Mouse (Mus musculus): ENCODE measurements around the gene Rnase4.

DNA sequence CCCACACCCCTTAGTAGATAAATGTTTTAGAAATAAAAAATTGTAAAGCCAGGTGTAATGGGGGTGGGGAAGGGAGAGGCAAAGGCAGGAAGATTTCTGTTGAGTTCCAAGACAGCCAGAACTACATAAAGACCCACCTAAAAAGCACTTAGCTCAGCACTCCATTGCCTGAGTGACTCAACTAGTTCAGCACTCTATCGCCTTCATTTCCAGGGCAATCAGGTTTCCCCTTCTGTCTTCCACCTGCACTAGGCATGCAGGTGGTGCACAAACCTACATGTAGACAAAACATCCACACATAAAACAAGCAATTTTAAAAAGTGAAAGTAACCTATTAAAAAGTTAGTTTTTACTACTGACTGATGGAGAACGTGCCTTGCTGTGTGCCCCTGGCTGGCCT is 5.8 kb upstream of the Rnase4 start:
- TF ChIP-seq CTCF (conservative IDR thresholded peaks at IDR 0.05; ENCODE audit: insufficient read depth, insufficient read length, low read depth, low read length) (no peak), POLR2A (IDR thresholded peaks at IDR 0.05; ENCODE audit: low read depth, low read length) (no peak)
